Mouse (Mus musculus) left cerebral cortex, postnatal 36 days (tissue): ENCODE data around the gene Gm5741. TPM values are rescaled to one million over a fixed set of nuclear protein-coding genes. Genes with fewer than 3 reads are reported as not detected.

Experiments
- DNase-seq, 2 experiments: peaks; one replicate each; pipeline ENCODE4 v3.0.0; 2021 to 2022; ENCODE audit warnings: low spot score in 2 of 2, mixed read lengths in 1 of 2
- intact Hi-C: fragments of 180-260 bp; cut with DNase I; formaldehyde crosslinking; loops from one replicate; pipeline ENCODE4 v1.15.1; 2025
- microRNA-seq: library from miRNA; unstranded; fragments of <30 nt; microRNA quantifications from one replicate; pipeline ENCODE4 v1.2.0, GENCODE M21; 2022
- total RNA-seq, 2 experiments: library from RNA; stranded (reverse); gene quantifications; 2 replicates each; pipeline ENCODE4 v1.2.3; 2021

The Gm5741 gene
- total RNA-seq, 2 experiments from 2014 or later, result not detected

DNA sequence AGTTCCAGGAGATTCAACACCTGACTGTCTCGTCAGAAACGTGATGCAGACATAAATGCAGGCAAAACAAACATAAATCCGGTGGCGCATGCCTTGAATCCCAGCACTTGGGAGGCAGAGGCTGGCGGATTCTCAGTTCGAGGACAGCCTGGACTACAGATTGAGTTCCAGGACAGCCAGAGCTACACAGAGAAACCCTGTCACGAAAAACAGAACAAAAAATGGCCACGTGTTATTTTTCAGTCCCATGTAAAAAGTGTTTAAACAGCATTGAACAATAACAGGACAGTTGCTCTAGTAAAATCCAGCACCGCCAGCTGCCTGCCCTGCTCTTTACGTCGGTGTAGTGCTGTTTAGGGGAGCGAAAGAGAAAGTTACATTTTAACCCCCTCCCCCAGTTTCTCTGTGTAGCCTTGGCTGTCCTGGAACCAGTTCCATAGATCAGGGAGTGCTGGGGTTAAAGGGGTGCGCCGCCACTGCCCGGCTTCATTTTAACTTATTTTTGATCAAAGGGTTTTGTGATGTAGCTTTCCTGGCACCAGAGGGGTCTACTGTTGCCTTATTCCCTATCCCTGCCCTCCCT lies 32.0 kb downstream of the Gm5741 start:
- intact Hi-C loops, result loop anchor here (5.0 kb wide), 1 partner anchor 36 kb away; the partner anchor contains the start of gene Dhps
- DNase-seq, result no peak

DNA sequence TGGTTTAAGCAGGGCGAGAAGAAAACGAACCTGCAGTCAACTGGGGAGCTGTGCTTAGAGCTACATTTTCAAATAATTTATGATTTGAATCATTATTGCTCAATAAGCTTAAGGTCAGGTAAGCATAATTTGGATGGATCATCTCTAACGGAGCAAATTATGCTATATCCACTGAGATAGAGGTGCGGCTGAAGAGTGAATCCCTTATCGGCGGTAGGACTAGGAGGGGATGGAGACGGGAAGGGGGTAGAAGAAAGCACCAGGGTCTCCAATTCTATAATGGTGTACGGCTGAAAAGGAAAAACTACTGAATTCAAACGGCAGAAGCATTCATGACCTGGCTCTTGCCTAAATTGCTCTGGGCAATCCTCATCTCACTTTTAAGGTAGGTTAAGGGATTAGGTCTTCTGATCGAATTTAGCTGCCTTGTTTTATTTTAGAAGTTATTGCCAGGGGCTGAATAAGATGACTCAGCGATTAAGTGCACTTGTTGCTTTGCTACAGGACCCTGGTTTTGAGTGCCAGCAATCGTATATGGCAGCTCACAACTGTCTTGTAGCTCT lies 32.5 kb downstream of the Gm5741 start:
- no peak for DNase-seq
- intact Hi-C loops, result loop anchor here (5.0 kb wide), 1 partner anchor 37 kb away; the partner anchor contains the start of gene Dhps

DNA sequence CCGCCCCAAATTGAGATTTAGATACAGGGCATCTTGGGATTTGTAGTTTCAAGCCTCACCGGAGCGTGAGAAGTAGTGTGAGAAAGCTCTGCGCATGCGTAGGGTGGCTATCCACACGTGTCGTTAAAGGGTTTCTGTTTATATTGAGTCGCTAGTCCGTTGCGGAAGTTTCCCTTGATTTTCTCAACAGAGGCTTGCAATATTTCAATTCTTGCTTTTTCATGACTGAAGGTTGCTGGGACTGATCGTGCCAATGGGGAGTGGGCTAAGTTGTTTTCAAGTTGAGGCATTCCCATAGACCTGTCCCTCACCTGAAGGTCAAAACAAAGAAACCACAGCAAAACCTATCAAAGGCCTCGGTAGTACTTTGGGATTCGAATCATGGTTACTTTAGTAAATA lies 33.0 kb downstream of the Gm5741 start:
- intact Hi-C loops, result loop anchor here (5.0 kb wide), 1 partner anchor 38 kb away; the partner anchor contains the start of gene Dhps
- peak; percentile 53 to 63 for DNase-seq

DNA sequence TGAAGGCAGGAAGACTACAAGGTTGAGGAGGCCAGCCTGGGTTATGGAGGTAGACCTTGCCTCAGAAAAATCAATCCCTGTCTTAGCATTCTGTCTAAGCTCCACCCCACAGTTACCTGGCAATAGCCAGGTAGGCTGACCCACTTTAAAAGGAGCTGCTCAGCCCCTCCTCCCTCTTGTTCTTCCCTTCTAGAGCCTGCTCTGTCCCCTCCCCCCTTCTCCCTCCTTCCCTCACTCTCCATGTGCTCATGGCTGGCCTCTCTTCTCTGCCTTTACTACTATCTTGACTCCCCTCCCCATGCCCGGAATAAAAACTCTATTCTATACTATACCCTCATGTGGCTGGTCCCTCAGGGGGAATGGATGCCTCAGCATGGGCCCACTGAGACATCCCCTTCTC lies 33.9 kb downstream of the Gm5741 start:
- DNase-seq, result no peak
- intact Hi-C loops, result no loop called here

DNA sequence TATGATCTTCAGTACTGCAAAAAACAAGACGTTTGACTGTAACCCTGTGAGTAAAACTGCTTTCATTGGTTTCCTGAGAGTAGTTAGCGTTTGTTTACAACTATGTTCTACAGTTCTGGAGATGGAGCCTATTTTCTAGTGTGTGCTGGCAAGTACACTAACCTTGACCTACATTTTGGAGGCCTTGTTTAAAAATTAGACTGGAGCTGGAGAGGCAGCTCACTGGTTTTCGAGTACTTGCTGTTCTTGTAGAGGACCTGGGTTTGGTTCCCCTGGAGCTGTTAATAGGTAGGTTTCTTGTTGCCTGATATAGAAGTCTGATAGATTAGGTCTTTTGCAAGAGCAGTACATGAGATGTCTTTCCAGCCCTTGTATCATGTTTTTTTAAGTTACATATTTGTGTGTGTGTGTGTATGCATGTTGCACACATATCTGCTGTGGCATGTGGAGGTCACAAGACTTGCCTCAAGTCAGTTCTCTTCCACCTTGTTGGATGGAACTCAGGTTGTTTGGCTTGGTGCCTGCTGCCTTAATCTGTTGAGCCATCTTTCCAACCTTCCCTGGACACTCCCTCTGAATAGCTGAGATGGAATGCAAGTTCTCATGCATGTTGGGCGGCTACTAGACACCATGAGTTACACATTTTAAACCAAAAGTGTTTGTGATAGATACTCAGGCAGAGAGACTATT lies 35.0 kb downstream of the Gm5741 start:
- intact Hi-C loops, result no loop called here
- DNase-seq, result no peak

DNA sequence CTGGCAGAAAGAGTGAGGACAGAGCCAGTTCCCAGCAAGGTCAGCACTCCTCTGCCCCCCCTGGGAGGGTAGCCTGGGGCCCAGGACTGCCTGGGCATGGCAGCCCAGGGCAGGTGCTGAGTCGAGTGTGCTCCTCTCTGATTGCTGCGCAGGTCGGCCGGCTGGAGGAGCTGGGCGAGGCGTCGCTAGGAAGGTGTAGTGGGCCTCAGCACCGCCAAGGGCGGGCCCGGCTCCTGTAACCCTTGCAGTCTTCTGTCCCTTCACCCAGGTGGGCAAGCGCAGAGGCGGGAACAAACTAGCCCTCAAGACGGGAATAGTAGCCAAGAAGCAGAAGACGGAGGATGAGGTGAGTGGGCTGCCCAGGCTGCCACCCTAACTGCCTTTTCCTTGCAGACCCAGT lies 38.5 kb downstream of the Gm5741 start:
- no peak for DNase-seq
- intact Hi-C loops, result loop anchor here (5.0 kb wide), 1 partner anchor 52 kb away; the partner anchor contains the start of gene Junb

DNA sequence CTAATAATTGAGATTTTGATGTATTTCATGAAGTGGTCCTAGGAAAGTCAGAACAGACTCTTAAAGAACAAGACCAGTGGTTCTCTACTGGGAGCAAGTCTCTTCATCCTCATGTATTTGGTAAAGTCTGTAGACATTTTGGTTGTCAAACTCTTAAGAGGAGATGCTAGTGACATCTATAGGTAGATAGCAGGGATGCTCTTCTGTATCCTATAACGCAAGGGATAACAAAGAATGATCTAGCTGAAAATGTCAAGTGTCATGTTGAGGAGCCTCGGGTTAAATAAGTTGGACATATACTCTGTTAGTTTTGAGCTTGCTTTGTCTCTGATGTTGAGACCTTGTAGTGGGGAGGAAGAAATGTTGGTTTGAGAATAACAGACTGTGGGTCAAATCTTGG lies 39.9 kb downstream of the Gm5741 start:
- intact Hi-C loops, result loop anchor here (5.0 kb wide), 1 partner anchor 51 kb away; the partner anchor contains the start of gene Junb
- DNase-seq, result no peak

DNA sequence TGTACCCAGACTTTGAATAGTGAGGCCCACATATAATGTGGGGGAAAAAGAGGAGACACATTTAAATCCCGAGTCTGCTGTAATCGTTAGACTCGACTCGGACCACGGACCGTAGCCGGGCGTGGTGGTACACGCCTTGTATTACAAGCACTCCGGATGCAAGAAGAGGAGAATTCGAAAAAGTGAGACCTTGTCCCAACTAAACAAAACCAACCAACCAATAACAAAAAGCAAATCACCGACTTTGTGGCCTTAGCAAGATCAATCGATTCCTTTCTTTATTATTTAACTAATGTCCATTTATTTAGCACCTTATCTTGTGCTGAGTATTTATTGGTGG lies 40.3 kb downstream of the Gm5741 start:
- no peak for DNase-seq
- intact Hi-C loops, result loop anchor here (5.0 kb wide), 1 partner anchor 50 kb away; the partner anchor contains the start of gene Junb

DNA sequence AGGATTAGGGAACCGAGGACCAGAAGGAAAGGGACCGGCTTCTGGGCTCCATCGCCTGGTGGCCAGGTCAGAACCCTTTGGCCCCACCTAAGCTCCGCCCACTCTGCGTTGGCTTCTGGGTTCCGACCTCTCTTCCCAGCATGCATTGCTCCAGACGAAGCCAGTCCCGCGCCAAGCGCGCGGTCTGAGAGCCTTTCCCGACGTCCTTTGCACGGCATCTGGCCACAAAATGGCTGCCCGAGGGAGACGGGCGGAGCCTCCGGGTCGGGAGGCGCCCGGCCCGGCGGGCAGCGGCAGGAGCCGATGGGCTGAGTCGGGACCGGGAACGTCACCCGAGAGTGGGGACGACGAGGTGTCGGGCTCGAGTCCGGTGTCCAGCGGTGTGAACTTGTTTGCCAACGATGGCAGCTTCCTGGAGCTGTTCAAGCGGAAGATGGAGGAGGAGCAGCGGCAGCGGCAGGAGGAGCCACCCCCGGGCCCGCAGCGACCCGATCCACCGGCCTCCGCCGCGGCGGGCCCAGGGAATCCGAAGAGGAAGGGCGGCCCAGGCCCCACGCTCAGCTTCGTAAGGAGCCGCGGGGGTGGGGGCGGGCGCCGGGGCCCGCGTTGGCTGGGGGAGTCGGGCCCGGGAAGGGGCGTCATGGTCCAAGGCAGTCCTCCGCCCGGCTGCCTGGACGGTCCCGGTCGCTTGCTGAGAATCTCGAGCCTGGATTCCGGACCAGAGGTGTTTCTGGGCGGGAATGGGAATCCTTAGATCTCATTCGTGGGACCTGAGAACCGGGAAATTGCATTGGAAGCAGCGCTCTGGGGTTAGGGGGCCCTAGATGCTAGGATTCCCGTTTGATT lies 40.9 kb downstream of the Gm5741 start, which contains the start of gene Trir:
TSS of gene Trir (plus strand) at position 154 of the 846 bp plus-strand sequence.
- DNase-seq, result peak; percentile 96 to 97
- intact Hi-C loops, result loop anchor here (5.0 kb wide), 1 partner anchor 50 kb away; the partner anchor contains the start of gene Junb

DNA sequence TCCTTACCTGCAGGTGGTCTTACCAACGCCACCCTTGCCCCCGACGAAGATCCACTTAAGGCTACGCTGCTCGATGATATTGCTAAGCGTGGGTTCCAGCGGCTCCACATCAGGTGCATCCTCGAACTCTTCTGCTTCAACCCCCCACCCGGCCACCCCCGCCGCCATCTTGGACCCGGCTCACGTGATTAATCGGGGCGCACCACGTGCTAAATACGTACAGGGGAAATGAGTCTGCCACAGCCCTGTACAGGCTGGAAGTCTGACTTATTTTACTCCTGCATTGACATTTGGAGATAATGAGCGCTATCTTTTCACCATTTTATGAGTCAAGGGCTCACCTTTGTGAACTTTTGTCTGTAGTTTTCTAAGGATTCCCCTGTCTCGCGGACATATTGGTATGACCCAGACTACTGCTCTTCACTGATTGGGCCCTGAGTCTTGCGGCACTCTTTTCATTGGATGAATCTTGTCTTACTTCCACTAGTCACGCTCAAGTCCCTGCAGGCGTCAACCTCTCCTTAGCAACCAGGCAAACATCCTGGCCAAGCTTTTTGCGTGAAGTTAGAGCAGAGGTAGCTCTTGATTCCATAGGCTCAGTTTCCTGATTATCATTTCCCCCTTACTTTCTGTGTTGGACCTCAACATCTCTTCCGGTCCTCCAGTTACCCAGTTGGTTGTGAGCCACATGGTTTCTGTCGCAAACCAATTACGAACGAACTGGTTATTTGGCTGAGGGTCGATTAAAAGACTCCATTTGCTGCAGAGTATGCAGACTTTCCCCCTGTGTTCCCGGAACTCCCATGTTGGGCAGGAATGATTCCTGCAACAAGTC lies 42.5 kb downstream of the Gm5741 start, which contains the start of gene Asna1:
TSS of gene Asna1 (minus strand) at position 184 of the 835 bp plus-strand sequence.
- DNase-seq, result peak; percentile 82 to 83
- intact Hi-C loops, result loop anchor here (5.0 kb wide), 1 partner anchor 48 kb away; the partner anchor contains the start of gene Junb

DNA sequence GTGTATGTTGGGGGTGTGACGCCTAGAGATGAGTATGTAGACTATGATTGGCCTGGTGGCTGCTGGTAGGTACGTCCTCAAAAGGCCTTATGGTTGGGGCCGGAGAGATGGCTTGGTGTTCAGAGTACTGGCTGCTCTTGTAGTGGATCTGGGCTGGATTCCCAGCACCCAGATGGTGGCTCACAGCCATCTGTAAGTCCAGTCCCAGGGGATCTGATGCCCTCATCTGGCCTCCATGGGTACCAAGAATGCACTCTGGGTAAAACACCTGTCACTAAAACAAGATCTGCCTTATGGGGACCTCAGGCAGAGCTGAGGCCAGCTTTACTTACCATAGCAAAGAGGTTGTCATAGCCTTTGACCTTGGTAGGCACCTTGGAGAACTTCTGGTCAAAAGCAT lies 43.9 kb downstream of the Gm5741 start:
- no peak for DNase-seq
- intact Hi-C loops, result no loop called here

DNA sequence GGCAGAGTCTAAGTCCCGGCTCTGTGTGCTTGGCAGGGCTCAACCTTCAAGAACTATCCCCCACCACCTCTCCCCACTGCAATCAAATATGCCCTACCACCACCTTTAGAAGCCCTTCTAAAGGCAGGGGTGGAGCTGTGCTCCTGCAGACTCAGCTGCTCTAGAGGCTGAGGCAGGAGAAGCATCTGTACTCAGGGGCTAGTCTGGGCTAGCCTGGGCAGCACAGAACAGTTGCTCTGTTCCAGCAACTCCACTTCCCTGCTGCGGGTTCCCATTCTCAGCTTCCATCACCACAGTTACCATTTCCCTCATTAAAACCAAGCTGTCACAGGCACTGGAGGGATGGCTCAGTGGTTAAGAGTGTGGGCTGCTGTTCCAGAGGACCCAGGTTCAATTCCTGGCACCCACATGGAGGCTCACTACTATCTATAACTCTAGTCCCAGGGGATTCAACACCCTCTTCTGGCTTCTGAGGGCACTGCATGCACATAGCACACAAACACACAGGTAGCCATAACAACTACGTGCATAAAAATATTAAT lies 46.2 kb downstream of the Gm5741 start:
- intact Hi-C loops, result no loop called here
- no peak for DNase-seq

Small RNAs within 50 kb of the gene (microRNA-seq; reads per million reads assigned to microRNA genes)
- gene Gm23388 (not detected), gene Mir7070 (3.6 reads per million, percentile 9 among the genes with 10 or more reads in this experiment)

Other genes starting within 250 kb of the Gm5741 start
- gene Dand5, start 245.2 kb downstream of the Gm5741 start, total RNA-seq, result 10 to 100 TPM; 10.3 to 10.9 TPM
- gene Gadd45gip1, start 236.5 kb downstream of the Gm5741 start, total RNA-seq, result 10 to 100 TPM; 26.3 to 26.9 TPM
- 10 to 100 TPM; 77.9 to 78.8 TPM for gene Rad23a, start 227.3 kb downstream of the Gm5741 start, total RNA-seq
- 100 to 1,000 TPM; 435 to 511 TPM for gene Calr, start 221.0 kb downstream of the Gm5741 start, total RNA-seq
- 10 to 100 TPM; 46.2 to 47.8 TPM for gene Farsa, start 211.0 kb downstream of the Gm5741 start, total RNA-seq
- gene Syce2, start 195.9 kb downstream of the Gm5741 start, total RNA-seq, result 1 to 10 TPM; 8.3 TPM
- gene Gcdh, start 174.1 kb downstream of the Gm5741 start, total RNA-seq, result 10 to 100 TPM; 29.6 to 42.4 TPM
- not detected for gene Klf1, start 166.1 kb downstream of the Gm5741 start, total RNA-seq
- 1 to 10 TPM; 3.1 to 4.1 TPM for gene Dnase2a, start 159.4 kb downstream of the Gm5741 start, total RNA-seq
- gene Mast1, start 130.6 kb downstream of the Gm5741 start, total RNA-seq, result 10 to 100 TPM; 85.9 to 94.2 TPM
- 1 to 10 TPM in 1 of 2 experiments, under 1 TPM in 1; 0.84 to 1.7 TPM for gene Rtbdn, start 121.0 kb downstream of the Gm5741 start, total RNA-seq
- 1 to 10 TPM in 1 of 2 experiments, not detected in 1; 1.6 TPM for gene Gm49661, start 98.5 kb downstream of the Gm5741 start, total RNA-seq
- 100 to 1,000 TPM; 324 to 340 TPM for gene Prdx2, start 98.4 kb downstream of the Gm5741 start, total RNA-seq
- 10 to 100 TPM; 41.2 to 55.4 TPM for gene Rnaseh2a, start 98.2 kb downstream of the Gm5741 start, total RNA-seq
- 100 to 1,000 TPM in 1 of 2 experiments, 10 to 100 TPM in 1; 43.2 to 133 TPM for gene Junb, start 89.3 kb downstream of the Gm5741 start, total RNA-seq
- gene Hook2, start 77.4 kb downstream of the Gm5741 start, total RNA-seq, result 10 to 100 TPM in 1 of 2 experiments, 1 to 10 TPM in 1; 8.2 to 10.0 TPM
- gene Best2, start 53.5 kb downstream of the Gm5741 start, total RNA-seq, result not detected
- gene Asna1, start 42.7 kb downstream of the Gm5741 start, total RNA-seq, result 100 to 1,000 TPM; 119 to 143 TPM
- gene Trir, start 41.2 kb downstream of the Gm5741 start, total RNA-seq, result 100 to 1,000 TPM; 124 to 132 TPM
- 100 to 1,000 TPM; 160 to 169 TPM for gene Tnpo2, start 31.1 kb downstream of the Gm5741 start, total RNA-seq
- 10 to 100 TPM; 21.7 to 22.8 TPM for gene Fbxw9, start 7.9 kb downstream of the Gm5741 start, total RNA-seq
- 10 to 100 TPM; 64.4 to 68.5 TPM for gene Dhps, start 3.8 kb upstream of the Gm5741 start, total RNA-seq
- 10 to 100 TPM; 48.2 to 54.8 TPM for gene Wdr83os, start 12.8 kb upstream of the Gm5741 start, total RNA-seq
- gene Wdr83, start 13.3 kb upstream of the Gm5741 start, total RNA-seq, result 10 to 100 TPM; 26.0 to 28.9 TPM
- 10 to 100 TPM; 36.6 to 38.2 TPM for gene Man2b1, start 15.3 kb upstream of the Gm5741 start, total RNA-seq
- 1 to 10 TPM; 6.7 to 8.7 TPM for gene Zfp791, start 55.1 kb upstream of the Gm5741 start, total RNA-seq
- not detected for gene Cks1brt, start 83.9 kb upstream of the Gm5741 start, total RNA-seq
- not detected for gene Olfr371, start 158.0 kb upstream of the Gm5741 start, total RNA-seq
- 10 to 100 TPM; 27.8 to 30.3 TPM for gene Orc6, start 231.7 kb upstream of the Gm5741 start, total RNA-seq
- gene Vps35, start 231.8 kb upstream of the Gm5741 start, total RNA-seq, result 100 to 1,000 TPM; 123 to 125 TPM